In genomic region chr12:107964396-107965085, GRCm38 (mm10) we compare ENCODE assay signal across 13 mouse cellular contexts. TPM values are rescaled to one million over a fixed set of nuclear protein-coding genes. Genes with fewer than 3 reads are reported as not detected.
A peak's percentile ranks its signal among the peaks of the same experiment; 100 is the strongest.
DNase-seq lines count a peak whose midpoint lies in the region; ATAC-seq lines count a peak whose summit lies in the region.
"Had no signal": no experiment of that assay in that cellular context is flagged by ENCODE, and none has a peak within 500 bp of the region (broad histone marks: within the 10 kb centered on the region; RNA-seq: fewer than 3 reads in every experiment).

No protein-coding gene starts in this region.

- H3K27ac ChIP-seq in hindbrain, embryonic 10.5 days: peak overlapping the region; percentile 57
- no peak overlapping the region for H3K27ac ChIP-seq in hindbrain, embryonic 12.5 days
- peak overlapping the region; percentile 75 for H3K27ac ChIP-seq in embryonic facial prominence, embryonic 10.5 days (replicated peaks)
- H3K27ac ChIP-seq in forebrain, embryonic 16.5 days (ENCODE audit: low read length): peak overlapping the region; percentile 51; the same call in 1 of the 2 replicates

- H3K4me1 ChIP-seq in hindbrain, embryonic 10.5 days (replicated peaks): peaks cover 64% of the 10 kb centered on the region
- peaks cover 89% of the 10 kb centered on the region for H3K4me1 ChIP-seq in hindbrain, embryonic 12.5 days
- H3K4me1 ChIP-seq in embryonic facial prominence, embryonic 10.5 days: peaks cover 91% of the 10 kb centered on the region
- peaks cover 91% of the 10 kb centered on the region for H3K4me1 ChIP-seq in forebrain, embryonic 16.5 days (replicated peaks; ENCODE audit: control insufficient read depth, insufficient read depth, low read length)

- H3K9me3 ChIP-seq in hindbrain, embryonic 10.5 days: no peaks in the 10 kb centered on the region
- H3K9me3 ChIP-seq in hindbrain, embryonic 12.5 days (replicated peaks): no peaks in the 10 kb centered on the region
- H3K9me3 ChIP-seq in embryonic facial prominence, embryonic 10.5 days: 0 out of 2 replicates have a peak, but pooled peaks cover under 1% of the 10 kb centered on the region
- no peaks in the 10 kb centered on the region for H3K9me3 ChIP-seq in forebrain, embryonic 16.5 days (ENCODE audit: control insufficient read depth, low read length)
- H3K9me3 ChIP-seq: limb, embryonic 13.5 days had no signal

- no peak overlapping the region for H3K4me2 ChIP-seq in hindbrain, embryonic 12.5 days (replicated peaks)
- H3K4me2 ChIP-seq in forebrain, embryonic 16.5 days (ENCODE audit: low read length): no peak overlapping the region
- H3K4me2 ChIP-seq: limb, embryonic 13.5 days had no signal

- peaks cover 4% of the 10 kb centered on the region; the same call in 1 of the 2 replicates for H3K27me3 ChIP-seq in hindbrain, embryonic 10.5 days (ENCODE audit: insufficient read depth, poor library complexity, severe bottlenecking)
- no peaks in the 10 kb centered on the region for H3K27me3 ChIP-seq in hindbrain, embryonic 12.5 days
- no peaks in the 10 kb centered on the region for H3K27me3 ChIP-seq in embryonic facial prominence, embryonic 10.5 days (replicated peaks; ENCODE audit: low read depth, poor library complexity, severe bottlenecking)
- no peaks in the 10 kb centered on the region for H3K27me3 ChIP-seq in forebrain, embryonic 16.5 days (replicated peaks; ENCODE audit: control insufficient read depth, insufficient read depth, low read length)
- H3K27me3 ChIP-seq: limb, embryonic 13.5 days had no signal

- H3K4me3 ChIP-seq in hindbrain, embryonic 10.5 days: no peak overlapping the region
- H3K4me3 ChIP-seq in hindbrain, embryonic 12.5 days: no peak overlapping the region
- H3K4me3 ChIP-seq in embryonic facial prominence, embryonic 10.5 days: no peak overlapping the region
- H3K4me3 ChIP-seq in forebrain, embryonic 16.5 days (replicated peaks; ENCODE audit: low read length): no peak overlapping the region
- H3K4me3 ChIP-seq: limb, embryonic 13.5 days had no signal

- ATAC-seq in hindbrain, embryonic 12.5 days (ENCODE audit: low FRiP score): no peak
- no peak for ATAC-seq in forebrain, embryonic 16.5 days

- no peak overlapping the region for H3K9ac ChIP-seq in hindbrain, embryonic 12.5 days
- H3K9ac ChIP-seq in forebrain, embryonic 16.5 days (replicated peaks; ENCODE audit: low read depth, low read length): 0 out of 2 replicates have a peak overlapping the region, but pooled peaks have one; percentile 7

- no peaks in the 10 kb centered on the region for H3K36me3 ChIP-seq in hindbrain, embryonic 10.5 days
- H3K36me3 ChIP-seq in hindbrain, embryonic 12.5 days: no peaks in the 10 kb centered on the region
- H3K36me3 ChIP-seq in embryonic facial prominence, embryonic 10.5 days (replicated peaks): peaks cover 15% of the 10 kb centered on the region
- H3K36me3 ChIP-seq in forebrain, embryonic 16.5 days (ENCODE audit: control insufficient read depth, insufficient read depth): no peaks in the 10 kb centered on the region
- H3K36me3 ChIP-seq: limb, embryonic 13.5 days had no signal

- DNase-seq in hindbrain, embryonic 10.5 days (ENCODE audit: low spot score): no peak
- DNase-seq in embryonic facial prominence, embryonic 10.5 days (ENCODE audit: low spot score): no peak
- DNase-seq in thymus, postnatal 0 days (ENCODE audit: low spot score): peak; percentile 90
- no peak for DNase-seq in heart, adult 9 months (ENCODE audit: low spot score in 2 of 2)
- DNase-seq in frontal cortex, postnatal 25 days (ENCODE audit: low spot score in 2 of 2): no peak
- no peak for DNase-seq in kidney, postnatal 14 days
- DNase-seq: cerebellum, adult 8-10 months; kidney, adult 8-10 months; lung, adult 2 months; right cerebral cortex, postnatal 4 days had no signal

- WGBS in hindbrain, embryonic 10.5 days: 75% methylated on average over 14 of the region's 14 CpGs
- WGBS in hindbrain, embryonic 12.5 days: 67% methylated on average over 14 of the region's 14 CpGs
- WGBS in embryonic facial prominence, embryonic 10.5 days: 66% methylated on average over 14 of the region's 14 CpGs
- WGBS in forebrain, embryonic 16.5 days: 76% methylated on average over 14 of the region's 14 CpGs

RNA-seq across cellular contexts. Expression of gene Bcl11b, which starts 38.9 kb away (rescaled TPM):
- polyA plus RNA-seq in hindbrain, embryonic 10.5 days (2016; fragmentation: Nextera tagmentation; extraction: Ambion mirVana): 3.0 and 3.3 TPM in 2 replicates
- polyA plus RNA-seq in hindbrain, embryonic 12.5 days (2016; fragmentation: Nextera tagmentation; extraction: Ambion mirVana): 25.9 and 37.1 TPM in 2 replicates
- 7.3 and 10.4 TPM in 2 replicates for polyA plus RNA-seq in embryonic facial prominence, embryonic 10.5 days (2016; fragmentation: Nextera tagmentation; extraction: Ambion mirVana)
- polyA plus RNA-seq in forebrain, embryonic 16.5 days (2015; fragmentation: Nextera tagmentation; extraction: Ambion mirVana): 81.4 and 87.9 TPM in 2 replicates
- 110 and 156 TPM in 2 replicates for polyA plus RNA-seq in thymus, postnatal 0 days (2015; fragmentation: Nextera tagmentation; extraction: Ambion mirVana)
